Mouse (Mus musculus): ENCODE data around the gene Rpap1. TPM values are rescaled to one million over a fixed set of nuclear protein-coding genes. Genes with fewer than 3 reads are reported as not detected.

The Rpap1 gene
- total RNA-seq, 2 experiments from 2014 or later = 14.4 to 16.7 TPM

- Histone ChIP-seq H3K4me3 (no peak overlapping the region), H3K27ac (no peak overlapping the region)
- intact Hi-C loops (cut with DNase I) = no loop called here
- no peak for TF ChIP-seq CTCF (IDR thresholded peaks at IDR 0.05)
- no peak for DNase-seq
These were observed 17.4 kb upstream of the Rpap1 start for GRCm38 (mm10) chr2:119804776-119805175.

DNA sequence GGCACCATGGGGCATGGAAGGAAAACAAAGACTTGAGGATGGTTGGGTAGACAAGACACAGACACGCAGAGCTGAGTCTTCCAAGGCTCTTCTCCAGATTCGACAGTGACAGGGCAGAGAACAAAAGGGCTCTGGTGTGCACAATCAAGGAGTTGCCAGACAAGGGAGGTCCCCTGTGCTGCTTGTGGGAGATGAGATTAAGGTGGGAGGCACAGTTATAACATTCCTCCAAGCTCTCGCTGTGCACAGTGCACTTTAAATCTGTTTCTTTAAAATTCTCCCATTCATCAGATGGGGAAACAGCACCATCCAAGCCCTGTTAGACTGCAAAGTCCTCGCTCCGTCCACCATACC lies 16.9 kb upstream of the Rpap1 start:
- H3K27ac ChIP-seq = no peak overlapping the region
- DNase-seq = no peak
- TF ChIP-seq CTCF (IDR thresholded peaks at IDR 0.05) = no peak
- no peak overlapping the region for H3K4me3 ChIP-seq
- intact Hi-C loops (cut with DNase I) = no loop called here

DNA sequence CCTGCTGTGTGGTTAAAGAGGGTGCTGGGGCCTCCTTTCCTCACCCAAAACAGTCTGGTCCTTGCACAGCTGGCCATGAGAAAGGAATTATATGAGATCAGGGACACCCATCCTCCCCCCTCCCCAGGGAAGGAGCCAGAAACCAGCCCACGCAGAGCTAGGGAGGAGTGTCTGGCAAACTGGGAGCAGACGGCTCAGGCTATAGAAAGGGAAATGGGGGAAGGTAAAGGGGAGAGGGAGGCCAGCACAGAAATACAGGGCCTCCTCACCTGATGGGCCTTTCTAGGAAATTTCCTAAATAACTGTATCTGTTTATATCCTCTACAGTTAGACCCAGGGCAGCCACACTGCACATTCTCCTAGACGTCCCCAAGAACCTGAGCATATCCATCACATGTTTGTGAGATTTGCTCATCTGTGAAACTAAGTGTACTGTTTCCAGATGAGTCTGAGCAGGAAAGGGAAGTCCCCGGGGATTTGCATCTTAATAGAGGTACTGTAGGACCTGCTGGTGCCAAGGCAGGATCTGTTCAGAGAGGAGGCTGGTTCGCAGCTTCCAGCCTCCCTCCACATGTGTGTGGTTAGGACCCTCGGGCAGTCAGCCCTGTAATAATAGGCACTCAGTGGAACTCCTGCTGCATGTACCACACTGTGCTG lies 16.4 kb upstream of the Rpap1 start:
- TF ChIP-seq CTCF (IDR thresholded peaks at IDR 0.05) = no peak
- intact Hi-C loops (cut with DNase I) = no loop called here
- DNase-seq = no peak
- no peak overlapping the region for H3K4me3 ChIP-seq
- H3K27ac ChIP-seq = no peak overlapping the region

GRCm38 (mm10) chr2:119802767-119803617 lies 15.7 kb upstream of the Rpap1 start:
- no peak for TF ChIP-seq CTCF (IDR thresholded peaks at IDR 0.05)
- intact Hi-C loops (cut with DNase I) = no loop called here
- H3K4me3 ChIP-seq = no peak overlapping the region
- peak; percentile 28 for DNase-seq
- no peak overlapping the region for H3K27ac ChIP-seq

GRCm38 (mm10) chr2:119800876-119801846 lies 13.8 kb upstream of the Rpap1 start:
- intact Hi-C loops (cut with DNase I) = no loop called here
- no peak for DNase-seq
- no peak overlapping the region for H3K27ac ChIP-seq
- no peak for TF ChIP-seq CTCF (IDR thresholded peaks at IDR 0.05)
- H3K4me3 ChIP-seq = no peak overlapping the region

DNA sequence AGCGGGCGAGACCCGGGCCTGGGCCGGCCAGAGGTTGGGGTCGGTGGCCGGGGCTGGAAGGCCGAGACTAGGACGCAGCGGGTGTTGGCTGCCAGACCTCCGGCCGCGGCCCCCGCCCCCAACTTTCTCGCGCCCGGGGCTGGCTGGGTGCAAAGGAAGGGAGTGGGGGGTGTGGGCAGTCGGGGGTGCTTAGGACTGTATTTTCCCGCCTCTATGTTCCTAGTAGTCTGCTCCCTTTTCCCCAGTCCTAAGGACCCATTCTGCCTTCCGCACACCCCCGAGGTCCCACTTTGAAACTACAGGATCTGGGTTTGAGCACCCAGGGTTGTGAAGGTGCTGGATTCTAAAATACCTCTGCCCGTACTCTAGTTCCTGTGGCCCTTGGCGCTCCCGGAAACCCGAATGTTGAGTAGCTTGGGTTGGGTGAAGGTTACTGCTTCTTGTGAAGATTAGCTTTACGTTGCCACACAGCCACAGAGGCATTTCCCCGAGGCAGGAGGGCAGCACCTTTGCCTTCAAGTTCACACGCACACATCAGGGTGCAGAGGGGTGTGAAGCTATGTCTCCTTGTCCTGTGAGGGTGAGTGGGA lies 12.7 kb upstream of the Rpap1 start:
- intact Hi-C loops (cut with DNase I) = loop anchor here (10.0 kb wide), 1 partner anchor 205 kb away; no protein-coding TSS in a partner anchor
- H3K27ac ChIP-seq = peak overlapping the region; percentile 53
- DNase-seq = no peak

DNA sequence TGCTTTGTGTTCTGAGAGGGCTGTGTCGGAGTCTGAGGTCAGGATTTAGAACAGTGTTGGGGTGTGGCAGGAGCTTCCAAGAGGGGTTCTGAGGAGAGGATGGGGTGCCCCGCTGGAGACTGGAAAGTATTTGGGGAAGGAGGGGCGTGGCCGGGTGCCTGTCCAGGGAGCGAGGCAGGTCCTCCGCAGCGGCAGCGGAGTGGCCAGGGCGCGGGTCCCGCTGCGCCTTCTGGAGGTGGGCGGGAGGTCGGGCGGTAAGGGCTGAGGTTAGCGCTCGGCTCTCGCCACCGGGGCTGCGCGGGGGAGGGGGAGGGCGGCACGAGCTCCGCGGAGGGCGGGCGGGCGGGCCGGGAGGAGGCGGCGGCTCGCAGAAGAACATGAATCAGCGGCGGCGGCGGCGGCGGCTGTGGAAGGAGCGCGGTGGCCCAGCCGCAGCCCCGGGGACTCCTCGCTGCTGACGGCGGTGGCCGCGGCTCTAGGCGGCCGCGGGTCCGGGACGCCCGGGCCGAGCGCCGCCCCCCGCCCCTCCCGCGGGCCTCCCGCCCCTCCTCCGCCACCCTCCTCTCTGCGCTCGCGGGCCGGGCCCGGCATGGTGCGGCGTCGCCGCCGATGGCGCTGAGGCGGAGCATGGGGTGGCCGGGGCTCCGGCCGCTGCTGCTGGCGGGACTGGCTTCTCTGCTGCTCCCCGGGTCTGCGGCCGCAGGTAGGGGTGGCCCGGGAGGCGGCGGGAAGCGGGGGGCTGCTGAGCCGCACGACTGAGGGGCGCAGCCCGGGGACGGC lies 12.0 kb upstream of the Rpap1 start:
- no peak for TF ChIP-seq CTCF (IDR thresholded peaks at IDR 0.05)
- intact Hi-C loops (cut with DNase I) = loop anchor here (10.0 kb wide), 1 partner anchor 205 kb away; no protein-coding TSS in a partner anchor
- Histone ChIP-seq H3K27ac (peak overlapping the region; percentile 65), H3K4me3 (peak overlapping the region; percentile 85)
- DNase-seq = peak; percentile 70

More for the DNA sequence above, 12.7 kb upstream of the Rpap1 start:
- TF ChIP-seq CTCF (IDR thresholded peaks at IDR 0.05) = no peak
- H3K4me3 ChIP-seq = peak overlapping the region; percentile 85

GRCm38 (mm10) chr2:119798246-119798927 lies 11.1 kb upstream of the Rpap1 start:
- DNase-seq = peak; percentile 73
- intact Hi-C loops (cut with DNase I) = loop anchor here (10.0 kb wide), 1 partner anchor 206 kb away; no protein-coding TSS in a partner anchor
- Histone ChIP-seq H3K4me3 (peak overlapping the region; percentile 85), H3K27ac (no peak overlapping the region)
- TF ChIP-seq CTCF (IDR thresholded peaks at IDR 0.05) = peak; percentile 69

DNA sequence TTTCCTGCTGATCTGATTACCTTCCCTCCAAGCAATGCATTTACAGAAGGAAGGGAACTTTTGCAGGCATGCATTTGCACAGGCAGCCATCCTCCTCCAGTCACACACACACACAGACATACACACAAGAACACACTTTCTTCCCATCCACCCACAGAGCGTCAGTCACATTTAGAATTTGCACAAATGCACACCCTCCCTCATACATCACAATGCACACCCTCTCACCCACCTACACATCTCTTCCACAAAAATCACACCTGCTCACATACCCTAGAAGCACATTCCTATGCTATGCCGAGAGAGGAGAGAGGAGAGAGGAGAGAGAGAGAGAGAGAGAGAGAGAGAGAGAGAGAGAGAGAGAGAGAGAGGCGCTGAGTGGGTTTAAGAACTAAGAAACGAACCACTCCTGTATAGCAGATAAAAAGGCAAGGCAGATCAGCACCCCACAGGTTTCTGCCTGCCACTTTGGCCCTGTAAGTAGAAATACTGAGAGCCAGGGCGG lies 10.0 kb upstream of the Rpap1 start, which contains the start of gene Tyro3:
TSS of gene Tyro3 (plus strand) at position 455 of the 505 bp plus-strand sequence.
- Histone ChIP-seq H3K27ac (no peak within 1 kb of the TSS), H3K4me3 (peak within 1 kb of the TSS; percentile 85)
- intact Hi-C loops (cut with DNase I) = loop anchor here (10.0 kb wide), 1 partner anchor 207 kb away; no protein-coding TSS in a partner anchor
- DNase-seq = no peak
- no peak for TF ChIP-seq CTCF (IDR thresholded peaks at IDR 0.05)

GRCm38 (mm10) chr2:119789996-119790395 lies 2.7 kb upstream of the Rpap1 start:
- intact Hi-C loops (cut with DNase I) = loop anchor here (10.0 kb wide), 1 partner anchor 215 kb away; no protein-coding TSS in a partner anchor
- no peak for DNase-seq
- TF ChIP-seq CTCF (IDR thresholded peaks at IDR 0.05) = no peak
- Histone ChIP-seq H3K4me3 (no peak overlapping the region), H3K27ac (no peak overlapping the region)
